8 mouse cellular contexts compared by ENCODE assay signal in the genomic region with DNA sequence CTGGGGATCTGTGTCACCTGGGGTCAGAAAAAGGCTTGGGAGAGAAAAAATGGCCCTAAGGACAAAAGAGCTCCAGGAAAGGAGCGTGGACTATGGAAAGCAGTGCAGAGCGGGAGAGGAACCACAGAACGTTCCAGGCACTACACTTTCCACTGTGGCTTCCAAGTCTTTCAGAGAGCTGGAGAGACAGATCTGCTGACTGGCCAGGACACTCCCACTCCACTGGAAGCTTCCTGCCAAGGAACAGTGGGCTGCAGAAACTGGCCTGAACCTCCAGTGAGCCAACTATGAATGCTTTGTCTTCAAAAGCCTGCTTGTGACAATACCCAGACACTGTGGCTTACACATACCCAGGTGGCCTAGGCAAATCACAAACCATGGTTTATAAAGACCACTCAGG.
DNase-seq lines count a peak whose midpoint lies in the region; ATAC-seq and TF ChIP-seq lines count a peak whose summit lies in the region.

No protein-coding gene starts in this region.

- no peak for TF ChIP-seq CTCF in stomach, postnatal 0 days (IDR thresholded peaks at IDR 0.05; ENCODE audit: low read depth)

- no peaks in the 10 kb centered on the region for H3K27me3 ChIP-seq in limb, embryonic 12.5 days
- H3K27me3 ChIP-seq in limb, embryonic 10.5 days (ENCODE audit: low read depth, poor library complexity, severe bottlenecking), result no peaks in the 10 kb centered on the region
- no peaks in the 10 kb centered on the region for H3K27me3 ChIP-seq in heart, embryonic 14.5 days (ENCODE audit: control insufficient read depth, insufficient read depth, low read length)
- H3K27me3 ChIP-seq in stomach, postnatal 0 days (ENCODE audit: control insufficient read depth, insufficient read depth, low read length), result no peaks in the 10 kb centered on the region

- intact Hi-C loops in left cerebral cortex, postnatal 25 days (cut with DNase I), result loop anchor here (5.0 kb wide), 1 partner anchor 81 kb away; no protein-coding TSS in a partner anchor

- ATAC-seq in limb, embryonic 12.5 days (ENCODE audit: insufficient number of reproducible peaks, insufficient read depth, low FRiP score, low TSS enrichment, low read depth), result no peak
- peak; percentile 54; the same call in 1 of the 2 replicates for ATAC-seq in heart, embryonic 14.5 days (ENCODE audit: insufficient number of reproducible peaks, insufficient read depth, low FRiP score, low read depth)
- ATAC-seq in stomach, postnatal 0 days (ENCODE audit: low FRiP score, low TSS enrichment), result peak; percentile 51; the same call in 1 of the 2 replicates

- H3K4me3 ChIP-seq in limb, embryonic 12.5 days (replicated peaks), result no peak overlapping the region
- no peak overlapping the region for H3K4me3 ChIP-seq in limb, embryonic 10.5 days
- no peak overlapping the region for H3K4me3 ChIP-seq in heart, embryonic 14.5 days (ENCODE audit: control insufficient read depth in 1 of 2, insufficient read depth in 1 of 2, low read depth in 1 of 2, low read length in 2 of 2)
- no peak overlapping the region for H3K4me3 ChIP-seq in stomach, postnatal 0 days (ENCODE audit: low read depth, low read length)

- H3K9me3 ChIP-seq in limb, embryonic 12.5 days, result no peaks in the 10 kb centered on the region
- H3K9me3 ChIP-seq in limb, embryonic 10.5 days (replicated peaks), result no peaks in the 10 kb centered on the region
- no peaks in the 10 kb centered on the region for H3K9me3 ChIP-seq in heart, embryonic 14.5 days (ENCODE audit: control insufficient read depth, low read length)
- H3K9me3 ChIP-seq in stomach, postnatal 0 days (ENCODE audit: control insufficient read depth, low read length), result no peaks in the 10 kb centered on the region

- WGBS in limb, embryonic 12.5 days, result 86% methylated on average over 3 of the region's 3 CpGs
- 83% methylated on average over 3 of the region's 3 CpGs for WGBS in limb, embryonic 10.5 days
- 53% methylated on average over 3 of the region's 3 CpGs for WGBS in heart, embryonic 14.5 days
- WGBS in stomach, postnatal 0 days, result 60% methylated on average over 3 of the region's 3 CpGs

- peaks cover 59% of the 10 kb centered on the region for H3K36me3 ChIP-seq in limb, embryonic 12.5 days
- H3K36me3 ChIP-seq in limb, embryonic 10.5 days, result peaks cover 78% of the 10 kb centered on the region
- peaks cover 3% of the 10 kb centered on the region; the same call in 1 of the 2 replicates for H3K36me3 ChIP-seq in heart, embryonic 14.5 days (ENCODE audit: control insufficient read depth, insufficient read depth, low read length)
- H3K36me3 ChIP-seq in stomach, postnatal 0 days (ENCODE audit: control insufficient read depth, insufficient read depth, low read length), result no peaks in the 10 kb centered on the region

- no peak for DNase-seq in limb, embryonic 10.5 days (ENCODE audit: low spot score)
- DNase-seq in cerebellum, postnatal 25 days, result peak; percentile 25 to 36
- DNase-seq in left cerebral cortex, postnatal 25 days (ENCODE audit: low spot score in 2 of 2), result peak; percentile 38 to 83
- DNase-seq in stomach, postnatal 0 days (ENCODE audit: low spot score), result peak; percentile 19
- no peak for DNase-seq in yolk sac, embryonic 10.5 days (ENCODE audit: low spot score)
- no peak for DNase-seq in B cell, adult 2 months

- H3K9ac ChIP-seq in limb, embryonic 12.5 days (replicated peaks), result no peak overlapping the region
- no peak overlapping the region for H3K9ac ChIP-seq in heart, embryonic 14.5 days (ENCODE audit: low read length)
- no peak overlapping the region for H3K9ac ChIP-seq in stomach, postnatal 0 days (ENCODE audit: low read length)

- TF ChIP-seq EP300 in stomach, postnatal 0 days (optimal IDR thresholded peaks at IDR 0.05), result no peak

- peaks cover 17% of the 10 kb centered on the region for H3K4me1 ChIP-seq in limb, embryonic 12.5 days (replicated peaks)
- no peaks in the 10 kb centered on the region for H3K4me1 ChIP-seq in limb, embryonic 10.5 days
- peaks cover 6 to 8% of the 10 kb centered on the region in 2 experiments; a peak in 2 of 4 replicates for H3K4me1 ChIP-seq in heart, embryonic 14.5 days (ENCODE audit: control insufficient read depth in 2 of 2, insufficient read depth in 2 of 2, low read length in 2 of 2)
- no peaks in the 10 kb centered on the region for H3K4me1 ChIP-seq in stomach, postnatal 0 days (replicated peaks; ENCODE audit: control insufficient read depth, insufficient read depth)

- H3K27ac ChIP-seq in limb, embryonic 12.5 days, result 0 out of 2 replicates have a peak overlapping the region, but pooled peaks have one; percentile 12
- H3K27ac ChIP-seq in limb, embryonic 10.5 days, result no peak overlapping the region
- H3K27ac ChIP-seq in heart, embryonic 14.5 days (replicated peaks in 1 of 2; ENCODE audit: control insufficient read depth in 1 of 2, insufficient read depth in 1 of 2, low read depth in 2 of 2, low read length in 2 of 2), result peak overlapping the region; percentile 3 to 61; a peak in 3 of 4 replicates
- no peak overlapping the region for H3K27ac ChIP-seq in stomach, postnatal 0 days (replicated peaks)

- no peak overlapping the region for H3K4me2 ChIP-seq in limb, embryonic 12.5 days
- no peak overlapping the region for H3K4me2 ChIP-seq in heart, embryonic 14.5 days (ENCODE audit: low read length)
- H3K4me2 ChIP-seq in stomach, postnatal 0 days (replicated peaks; ENCODE audit: low read depth), result no peak overlapping the region

Comparison
In these comparisons a context has a peak if more than half of its experiments do, and no peak if none do; other contexts are left out.
1. H3K27ac ChIP-seq: peak in limb, embryonic 12.5 days (single experiment) and heart, embryonic 14.5 days (2 of 2); none in limb, embryonic 10.5 days (single experiment) and stomach, postnatal 0 days (single experiment).
2. DNase-seq: peak in cerebellum, postnatal 25 days (2 of 2), left cerebral cortex, postnatal 25 days (2 of 2) and stomach, postnatal 0 days (single experiment); none in limb, embryonic 10.5 days (single experiment), yolk sac, embryonic 10.5 days (single experiment) and B cell, adult 2 months (0 of 2).